Mouse (Mus musculus): Measurements from ENCODE around the gene Casp6. TPM values are rescaled to one million over a fixed set of nuclear protein-coding genes. Genes with fewer than 3 reads are reported as not detected.

Casp6 gene
- polyA plus RNA-seq, 1 experiment: 34.1 TPM

DNA sequence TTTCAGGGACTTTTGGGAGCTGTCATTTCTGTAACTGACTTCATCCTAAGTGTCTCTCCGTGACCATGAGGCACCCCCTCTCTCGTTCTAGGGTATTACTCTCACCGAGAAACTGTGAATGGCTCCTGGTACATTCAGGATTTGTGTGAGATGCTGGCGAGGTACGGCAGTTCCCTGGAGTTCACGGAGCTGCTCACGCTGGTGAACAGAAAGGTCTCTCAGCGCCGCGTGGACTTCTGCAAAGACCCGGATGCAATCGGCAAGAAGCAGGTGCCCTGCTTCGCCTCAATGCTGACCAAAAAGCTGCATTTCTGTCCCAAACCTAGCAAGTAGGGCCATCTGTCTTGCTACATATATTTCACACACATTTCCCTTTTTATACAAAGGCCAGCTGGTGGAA is 12.0 kb downstream of the Casp6 start:
- 94% methylated on average over 13 of the region's 13 CpGs for WGBS
- DNase-seq (ENCODE audit: low read depth, low spot score): no peak

DNA sequence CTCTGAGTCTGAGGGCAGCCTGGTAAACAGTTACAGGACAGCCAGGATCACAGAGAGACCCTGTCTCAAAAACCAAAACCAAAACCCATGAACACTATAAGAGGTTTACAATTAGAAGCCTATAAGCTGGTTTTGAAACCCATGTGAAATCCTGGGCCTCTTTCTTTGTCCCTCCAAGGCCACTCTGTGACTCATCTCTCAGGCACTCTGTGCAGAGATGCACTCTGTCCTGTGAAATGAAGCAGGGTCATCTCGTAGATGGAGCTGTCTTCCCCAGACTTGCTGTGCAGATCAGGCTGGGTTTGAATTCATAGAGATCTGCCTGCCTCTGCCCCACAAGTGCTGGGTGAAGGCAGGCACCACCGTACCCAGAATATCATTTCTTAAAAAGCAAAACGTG is 16.2 kb downstream of the Casp6 start:
- WGBS: 69% methylated on average over 3 of the region's 3 CpGs
- no peak for DNase-seq (ENCODE audit: low read depth, low spot score)

DNA sequence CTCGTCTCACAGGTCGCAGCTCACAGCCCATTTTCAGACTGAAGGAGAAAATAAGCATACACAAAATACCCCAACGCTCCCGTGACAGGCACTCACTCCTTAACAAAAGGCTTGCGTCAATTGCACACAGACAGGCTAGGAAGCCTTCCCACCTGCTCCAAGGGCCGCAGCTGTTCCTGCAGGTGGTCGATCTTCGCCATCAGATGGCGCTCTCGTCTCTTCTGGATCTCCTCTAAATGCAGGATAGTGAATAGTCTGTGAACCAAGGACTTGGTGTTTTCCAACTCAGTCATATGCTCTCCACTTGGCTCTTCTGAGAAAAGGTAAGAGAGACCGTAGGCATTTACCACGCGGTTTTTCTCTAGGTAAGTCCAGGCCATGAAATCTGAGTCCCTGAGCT is 17.2 kb downstream of the Casp6 start:
- peak; percentile 36 for DNase-seq (ENCODE audit: low read depth, low spot score)
- WGBS: 16% methylated on average over 13 of the region's 13 CpGs

DNA sequence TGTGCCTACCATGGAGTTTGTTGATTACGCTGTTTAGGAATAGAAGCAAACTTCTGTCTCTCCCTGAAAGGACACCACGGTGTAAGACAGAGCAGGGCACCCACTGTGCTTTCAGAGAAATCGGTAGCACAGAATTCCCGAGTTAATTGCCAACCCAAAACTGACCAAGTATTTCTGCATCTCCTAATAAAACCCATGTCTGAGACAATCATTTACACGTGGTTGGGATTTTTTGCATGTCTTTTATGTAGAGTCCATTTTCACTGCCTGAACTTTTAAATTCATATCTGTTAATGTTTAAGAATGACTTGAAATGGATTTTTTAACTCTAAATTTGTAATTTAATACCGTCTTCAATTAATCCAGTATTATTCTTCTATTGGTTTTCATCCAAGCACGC is 22.4 kb downstream of the Casp6 start:
- WGBS: 89% methylated on average over 7 of the region's 7 CpGs
- no peak for DNase-seq (ENCODE audit: low read depth, low spot score)

DNA sequence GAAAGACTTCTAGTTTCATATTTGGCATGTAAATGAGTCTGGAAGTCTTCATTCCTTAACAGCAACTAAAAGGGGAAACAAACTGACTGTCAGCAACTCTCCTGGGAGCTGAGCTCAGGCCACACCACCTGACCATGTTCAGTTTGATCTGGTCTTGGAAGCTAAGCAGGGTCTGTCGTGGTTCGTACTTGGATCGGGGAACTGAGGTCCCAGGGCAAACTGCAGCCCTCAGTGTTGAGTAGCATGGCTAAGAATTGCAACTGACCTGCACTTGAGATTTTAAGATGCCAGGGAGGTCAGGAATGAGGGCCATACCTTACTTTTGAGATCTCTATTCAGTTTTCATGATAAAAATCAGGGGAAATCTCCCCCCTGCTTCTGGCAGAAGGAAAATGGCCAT is 24.6 kb downstream of the Casp6 start:
- 84% methylated on average over 3 of the region's 3 CpGs for WGBS
- DNase-seq (ENCODE audit: low read depth, low spot score): no peak

DNA sequence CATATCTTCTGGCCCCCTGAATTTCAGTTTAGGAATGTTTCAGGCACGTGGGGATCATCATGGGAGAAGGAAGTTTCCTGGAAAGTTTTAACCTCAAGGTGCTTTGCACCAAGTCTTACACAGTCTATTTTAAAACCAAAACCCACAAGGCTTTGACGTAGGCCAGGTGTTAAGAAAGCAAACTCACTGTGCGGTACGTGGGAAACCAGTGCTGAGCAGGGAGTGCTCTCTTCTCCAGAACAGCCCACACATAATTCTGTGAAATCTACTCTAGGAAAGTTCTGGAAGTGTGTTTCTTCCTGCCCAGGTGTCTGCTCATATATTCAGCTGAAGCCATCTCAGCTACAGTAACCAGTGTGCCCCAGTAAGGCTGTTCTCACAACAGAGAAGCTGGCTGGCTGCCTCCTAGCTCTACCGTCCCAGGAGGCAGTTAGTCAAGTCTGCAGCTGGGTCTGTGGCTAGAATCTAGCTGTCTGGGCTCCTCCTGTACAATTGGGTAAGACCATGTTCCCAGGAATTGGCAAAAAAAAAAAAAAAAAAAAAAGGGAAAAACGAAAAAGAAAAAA is 29.1 kb downstream of the Casp6 start:
- 56% methylated on average over 6 of the region's 6 CpGs for WGBS
- DNase-seq (ENCODE audit: low read depth, low spot score): no peak

DNA sequence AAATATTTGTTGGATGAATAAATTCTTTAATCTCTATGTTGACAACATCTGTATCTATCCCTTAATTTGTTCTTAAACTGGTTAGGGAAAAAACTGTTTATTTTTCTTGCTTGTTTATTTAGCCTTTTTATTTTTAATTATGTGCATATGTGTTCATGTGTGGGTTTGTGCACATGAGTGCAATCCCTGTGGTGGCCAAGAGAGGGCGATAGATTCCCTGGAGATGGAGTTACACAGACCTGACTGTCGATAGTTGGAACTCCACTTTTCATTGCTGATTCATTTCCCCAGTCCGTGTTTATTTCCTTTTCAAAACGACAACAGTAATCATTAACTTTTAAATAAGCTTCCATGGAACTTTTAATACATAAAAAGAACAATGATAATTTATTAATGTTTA is 31.2 kb downstream of the Casp6 start:
- WGBS: 46% methylated on average over 4 of the region's 4 CpGs
- DNase-seq (ENCODE audit: low read depth, low spot score): no peak

DNA sequence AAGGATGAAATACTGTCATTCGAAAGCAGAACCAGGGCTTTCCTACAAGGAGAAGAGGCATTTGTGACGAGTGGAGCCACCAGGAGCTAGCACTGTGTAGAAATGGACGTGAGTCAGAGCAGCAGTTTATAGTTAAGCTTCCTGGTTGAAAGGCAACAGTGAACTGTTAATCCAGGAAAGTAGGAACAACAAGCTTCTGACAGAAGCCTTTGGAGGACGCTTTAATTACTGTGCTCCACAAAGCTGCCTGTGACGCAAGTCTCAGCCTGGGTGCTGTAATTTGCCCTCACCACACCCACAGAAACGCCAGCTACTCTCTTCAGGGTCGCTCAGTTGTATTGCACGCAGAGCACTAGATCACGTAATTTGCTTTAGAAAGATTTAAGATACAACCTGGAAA is 35.3 kb downstream of the Casp6 start:
- 17% methylated on average over 9 of the region's 9 CpGs for WGBS
- peak; percentile 27 for DNase-seq (ENCODE audit: low read depth, low spot score)

DNA sequence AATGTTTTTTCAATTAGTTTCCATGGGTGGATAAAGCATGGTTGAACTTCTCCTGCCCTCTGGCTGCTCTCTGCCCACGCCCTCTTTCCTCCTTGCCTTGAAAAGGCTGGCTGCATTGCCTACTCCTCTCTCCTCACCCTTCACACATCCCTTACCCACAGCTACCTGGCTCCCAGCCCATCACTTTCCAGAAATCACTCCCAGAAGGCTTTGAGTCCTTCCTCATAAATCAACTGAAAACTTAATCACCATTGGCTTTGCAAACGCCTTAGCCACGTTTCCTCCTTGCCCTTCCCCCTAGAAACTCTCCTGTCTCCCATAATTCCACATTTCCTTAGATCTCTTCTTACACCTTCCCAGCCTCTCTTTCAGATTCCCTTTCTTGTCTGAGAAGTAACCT is 36.6 kb downstream of the Casp6 start:
- 16% methylated on average over 3 of the region's 3 CpGs for WGBS
- peak; percentile 52 for DNase-seq (ENCODE audit: low read depth, low spot score)

DNA sequence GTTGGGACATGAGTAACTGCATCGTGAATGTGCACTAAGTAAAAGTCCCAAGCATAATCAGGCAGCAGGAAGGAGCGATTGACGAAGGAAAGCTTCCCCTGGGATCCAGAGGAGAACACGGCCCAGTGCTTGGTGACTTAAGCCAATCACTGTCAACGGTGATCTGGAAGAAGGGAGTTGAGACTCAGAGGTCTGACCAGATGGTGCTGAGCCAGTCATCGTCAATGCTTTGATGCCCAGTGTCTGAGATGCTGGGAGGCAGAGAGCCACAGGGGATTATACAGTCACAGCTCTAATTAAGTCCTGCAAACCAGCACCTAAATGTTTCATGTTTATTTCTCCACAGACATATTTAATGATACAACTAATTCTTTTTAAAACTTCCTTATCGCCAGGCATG is 37.8 kb downstream of the Casp6 start:
- whole genome bisulfite sequencing: 78% methylated on average over 7 of the region's 7 CpGs
- no peak for DNase-seq (ENCODE audit: low read depth, low spot score)

DNA sequence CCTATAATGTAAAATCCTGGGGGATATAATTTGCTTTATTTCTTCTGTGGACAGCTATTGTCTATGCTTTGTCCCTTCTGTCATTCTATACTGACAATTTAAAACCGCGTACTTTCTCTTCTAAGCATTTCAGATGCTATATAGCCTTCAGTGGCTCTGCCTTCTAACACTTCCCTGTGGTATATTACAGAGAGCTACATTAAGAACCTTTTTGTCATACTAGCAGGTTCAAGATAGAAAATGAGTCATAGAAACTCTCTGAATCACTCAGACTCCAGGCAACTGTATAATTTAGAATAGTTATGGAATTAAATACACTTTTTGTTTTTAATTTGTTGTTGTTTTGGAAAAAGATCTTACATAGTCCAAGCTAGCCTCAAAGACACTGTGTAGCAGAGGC is 39.6 kb downstream of the Casp6 start:
- no peak for DNase-seq (ENCODE audit: low read depth, low spot score)
- WGBS: 97% methylated on average over 2 of the region's 2 CpGs

DNA sequence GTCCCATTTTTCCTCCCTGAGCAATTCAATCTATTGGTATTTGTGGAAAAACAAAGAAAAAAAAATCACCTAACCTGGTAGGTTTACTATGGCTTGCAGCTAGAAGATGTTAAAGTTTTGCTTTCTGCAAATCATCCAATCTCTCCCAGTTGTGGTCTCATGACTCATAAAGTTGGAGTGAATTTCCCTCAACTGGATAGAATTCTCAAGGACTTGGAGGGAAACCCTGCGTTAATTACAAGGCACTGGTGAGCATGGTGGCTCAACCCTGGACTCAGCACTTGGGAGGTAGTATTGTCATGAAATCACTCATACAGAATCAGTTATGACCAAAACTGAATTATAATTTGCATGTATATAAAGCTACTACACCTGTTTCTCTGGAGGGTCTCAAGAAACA is 40.1 kb downstream of the Casp6 start:
- no peak for DNase-seq (ENCODE audit: low read depth, low spot score)
- 83% methylated on average over 1 of the region's 1 CpGs for WGBS

DNA sequence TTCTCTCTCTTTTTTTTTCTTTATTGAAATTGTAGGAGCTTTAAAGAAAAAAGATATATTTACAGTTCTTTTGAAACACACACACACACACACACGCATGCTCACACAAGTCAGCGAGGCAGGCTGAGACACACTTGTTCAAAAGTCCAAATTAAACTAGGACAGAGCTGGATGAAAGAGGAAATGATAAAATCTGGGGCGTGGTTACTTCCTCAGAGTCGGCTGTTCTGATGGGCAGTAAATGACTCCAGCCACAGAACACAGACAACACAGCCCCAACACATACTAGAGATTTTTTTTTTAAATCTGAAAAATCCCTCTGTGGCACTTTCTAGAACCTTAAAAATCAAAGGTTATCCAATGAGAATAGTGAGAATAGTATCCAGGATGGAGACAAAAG is 42.6 kb downstream of the Casp6 start:
- WGBS: 25% methylated on average over 4 of the region's 4 CpGs
- DNase-seq (ENCODE audit: low read depth, low spot score): no peak

DNA sequence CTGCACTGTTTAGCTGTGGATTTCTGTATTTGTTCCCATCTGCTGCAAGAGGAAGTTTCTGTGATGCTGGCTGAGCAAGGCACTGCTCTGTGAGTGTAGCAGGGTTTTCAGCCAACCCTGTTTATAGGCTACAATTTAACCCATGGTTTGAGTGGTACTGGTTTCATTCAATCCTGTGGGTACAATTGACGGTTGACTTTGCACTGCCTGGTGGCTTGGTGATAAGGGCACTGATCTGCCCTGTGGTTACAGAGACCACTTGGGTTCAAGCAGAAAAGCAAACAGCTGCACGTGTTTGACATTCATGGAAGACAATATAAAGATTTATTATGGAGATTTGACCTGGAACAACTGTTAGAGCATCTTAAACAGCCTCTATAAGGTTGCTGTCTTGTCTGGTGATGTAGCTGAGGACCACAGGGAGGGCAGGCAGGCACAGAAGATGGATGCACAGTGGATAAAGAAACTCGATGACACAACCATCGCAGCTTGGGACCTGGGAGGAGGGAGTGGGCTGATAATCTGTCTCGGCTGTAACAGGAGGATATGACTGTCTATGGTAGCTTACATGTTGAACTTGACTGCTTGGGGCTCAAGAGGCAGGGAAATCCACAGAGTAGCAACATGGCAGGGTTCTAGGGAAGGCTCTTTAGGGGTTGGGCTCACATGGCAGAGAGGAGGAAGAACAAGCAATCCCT is 45.1 kb downstream of the Casp6 start:
- 49% methylated on average over 5 of the region's 5 CpGs for WGBS
- DNase-seq (ENCODE audit: low read depth, low spot score): no peak

DNA sequence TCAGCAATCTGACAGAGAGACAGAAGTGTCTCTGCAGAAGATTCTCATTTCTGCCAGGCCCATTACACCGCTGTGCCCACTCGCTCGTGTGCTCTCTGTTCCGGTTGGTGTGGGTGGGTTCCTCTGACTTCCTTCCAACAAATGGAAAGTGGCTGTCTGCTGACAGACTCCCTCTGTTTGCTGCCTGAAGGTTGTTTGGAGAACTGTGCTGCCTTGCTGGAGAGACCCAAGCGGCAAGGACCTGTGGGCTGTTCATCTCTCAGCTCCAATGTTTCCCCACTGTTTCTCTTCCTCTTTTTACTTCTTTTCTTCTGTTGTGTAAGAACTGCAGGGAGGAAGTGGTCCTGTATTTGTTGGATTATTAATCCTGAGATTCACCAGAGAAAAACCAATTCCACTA is 47.1 kb downstream of the Casp6 start:
- no peak for DNase-seq (ENCODE audit: low read depth, low spot score)

DNA sequence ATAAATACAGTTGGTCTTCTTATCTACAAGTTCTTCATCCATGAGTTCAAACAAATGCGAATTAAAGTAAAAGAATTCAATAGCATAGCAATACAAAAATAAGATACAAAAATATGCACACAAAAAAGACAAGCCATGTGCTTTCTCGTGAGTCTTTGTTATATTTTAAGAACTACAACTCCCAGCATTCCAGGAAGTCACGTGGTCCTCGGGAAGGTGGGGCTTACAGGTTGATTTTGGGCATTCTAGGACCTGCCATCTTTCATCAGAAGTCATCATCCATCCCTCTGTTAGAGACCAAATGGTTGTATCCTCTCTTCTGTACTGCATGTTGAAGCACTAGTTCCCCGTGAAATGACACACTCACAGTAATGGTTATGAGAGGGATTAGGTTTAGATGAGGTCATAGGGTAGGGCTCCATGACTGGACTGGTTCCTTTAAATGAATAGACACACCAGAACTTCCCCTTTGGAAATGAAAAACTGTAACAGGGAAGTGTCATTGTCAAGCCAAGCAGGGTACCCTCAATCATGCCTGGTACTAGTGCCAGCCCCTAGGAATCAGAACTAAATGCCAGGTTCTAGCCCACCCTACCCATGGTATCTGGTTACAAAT is 48.0 kb downstream of the Casp6 start:
- no peak for DNase-seq (ENCODE audit: low read depth, low spot score)

More for the DNA sequence above, 47.1 kb downstream of the Casp6 start:
- 84% methylated on average over 5 of the region's 5 CpGs for WGBS

DNA sequence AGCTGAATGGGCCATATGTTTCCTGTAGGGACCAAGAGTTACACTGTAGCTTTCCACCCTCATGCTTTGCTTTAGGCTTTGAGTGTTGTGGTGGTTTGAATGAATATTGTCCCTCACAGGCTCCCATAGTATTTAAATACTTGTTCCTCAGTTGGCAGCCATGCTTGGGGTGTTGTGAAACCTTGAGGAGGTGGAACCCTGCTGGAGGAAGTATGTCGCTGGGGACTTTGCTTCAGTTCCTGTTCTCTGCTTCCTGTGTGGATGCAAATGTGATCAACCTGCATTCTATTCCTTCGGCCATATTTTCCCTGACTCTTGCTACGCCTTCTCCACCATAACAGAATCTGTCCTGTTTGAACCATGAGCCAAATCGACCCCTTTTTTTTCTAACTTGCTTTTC is 52.1 kb downstream of the Casp6 start:
- 87% methylated on average over 4 of the region's 4 CpGs for WGBS
- no peak for DNase-seq (ENCODE audit: low read depth, low spot score)

More for the DNA sequence above, 48.0 kb downstream of the Casp6 start:
- WGBS: 78% methylated on average over 5 of the region's 5 CpGs

DNA sequence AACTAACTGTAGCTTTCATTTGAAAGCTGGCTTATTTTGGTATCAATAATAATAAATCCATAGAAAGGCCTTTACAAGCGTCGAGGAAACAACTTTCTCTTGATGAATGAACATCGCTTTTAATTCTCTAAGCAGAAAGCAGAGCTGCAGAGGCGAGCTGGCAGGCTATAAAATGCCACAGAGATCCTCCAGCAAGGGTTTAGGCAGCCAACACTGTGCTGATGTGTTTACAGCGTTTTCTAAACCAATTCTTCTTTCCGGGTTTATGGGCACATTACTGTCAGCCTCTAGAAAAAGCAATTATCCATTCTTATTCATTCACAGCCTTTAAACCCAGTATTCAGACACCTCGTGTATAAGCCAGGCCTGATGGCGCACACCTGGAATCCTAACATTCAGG is 61.3 kb downstream of the Casp6 start:
- no peak for DNase-seq (ENCODE audit: low read depth, low spot score)
- 57% methylated on average over 8 of the region's 8 CpGs for WGBS
